35 mouse cellular contexts compared by ENCODE assay signal in genomic region chr1:98068177-98068576, GRCm38 (mm10).
"Had no signal": no experiment of that assay in that cellular context is flagged by ENCODE, and none has a peak within 500 bp of the region (broad histone marks: within the 10 kb centered on the region; RNA-seq: fewer than 3 reads in every experiment).

No protein-coding gene starts in this region.

- H3K4me2 ChIP-seq: heart, embryonic 11.5 days; heart, embryonic 12.5 days; heart, embryonic 13.5 days; heart, embryonic 15.5 days; hindbrain, embryonic 12.5 days; hindbrain, embryonic 13.5 days; hindbrain, embryonic 14.5 days; hindbrain, embryonic 15.5 days; intestine, embryonic 15.5 days; kidney, embryonic 15.5 days had no signal

- H3K36me3 ChIP-seq: heart, embryonic 10.5 days; heart, embryonic 12.5 days; heart, embryonic 15.5 days; hindbrain, embryonic 10.5 days; hindbrain, embryonic 12.5 days; hindbrain, embryonic 13.5 days; hindbrain, embryonic 15.5 days; intestine, embryonic 15.5 days; kidney, embryonic 15.5 days had no signal

- DNase-seq: heart, adult 2 months; heart, postnatal 10 days; heart, postnatal 14 days; heart, postnatal 36 days; heart, postnatal 4 days; kidney, adult 11 months; kidney, adult 18-20 months; kidney, adult 2 months; kidney, adult 8-10 months; kidney, adult 9 months; kidney, postnatal 10 days; kidney, postnatal 14 days; kidney, postnatal 25 days; kidney, postnatal 36 days; kidney, postnatal 4 days; layer of hippocampus, adult 9-11 months had no signal

- H3K4me3 ChIP-seq: heart, adult 2 months; heart, embryonic 10.5 days; heart, embryonic 12.5 days; heart, embryonic 13.5 days; heart, embryonic 15.5 days; hindbrain, embryonic 10.5 days; hindbrain, embryonic 12.5 days; hindbrain, embryonic 13.5 days; hindbrain, embryonic 15.5 days; intestine, embryonic 15.5 days; kidney, embryonic 15.5 days; layer of hippocampus, adult 2 months had no signal

- H3K9ac ChIP-seq: heart, embryonic 12.5 days; heart, embryonic 13.5 days; heart, embryonic 15.5 days; hindbrain, embryonic 12.5 days; hindbrain, embryonic 13.5 days; hindbrain, embryonic 14.5 days; hindbrain, embryonic 15.5 days; intestine, embryonic 15.5 days; kidney, embryonic 15.5 days had no signal

- ATAC-seq: hindbrain, embryonic 16.5 days; hindbrain, postnatal 0 days; inflammation-experienced regulatory T-cells, adult 6 months; intestine, embryonic 15.5 days; intestine, embryonic 16.5 days; intestine, postnatal 0 days had no signal

- H3K27me3 ChIP-seq: heart, embryonic 12.5 days; heart, embryonic 13.5 days; heart, embryonic 15.5 days; hindbrain, embryonic 12.5 days; hindbrain, embryonic 13.5 days; hindbrain, embryonic 15.5 days; intestine, embryonic 15.5 days; kidney, embryonic 15.5 days had no signal

- H3K27ac ChIP-seq: heart, adult 2 months; heart, embryonic 10.5 days; heart, embryonic 13.5 days; heart, embryonic 15.5 days; hindbrain, embryonic 10.5 days; hindbrain, embryonic 12.5 days; hindbrain, embryonic 13.5 days; hindbrain, embryonic 14.5 days; hindbrain, embryonic 15.5 days; hindbrain, postnatal 0 days; intestine, embryonic 15.5 days; kidney, embryonic 15.5 days; kidney, postnatal 0 days; layer of hippocampus, adult 2 months had no signal

- H3K9me3 ChIP-seq: heart, embryonic 10.5 days; heart, embryonic 13.5 days; heart, embryonic 15.5 days; hindbrain, embryonic 10.5 days; hindbrain, embryonic 12.5 days; hindbrain, embryonic 13.5 days; hindbrain, embryonic 15.5 days; intestine, embryonic 15.5 days; kidney, embryonic 15.5 days had no signal

- H3K4me1 ChIP-seq: intestine, embryonic 15.5 days had no signal
